Comparison of ENCODE assay signal across 10 mouse cellular contexts in the genomic region with DNA sequence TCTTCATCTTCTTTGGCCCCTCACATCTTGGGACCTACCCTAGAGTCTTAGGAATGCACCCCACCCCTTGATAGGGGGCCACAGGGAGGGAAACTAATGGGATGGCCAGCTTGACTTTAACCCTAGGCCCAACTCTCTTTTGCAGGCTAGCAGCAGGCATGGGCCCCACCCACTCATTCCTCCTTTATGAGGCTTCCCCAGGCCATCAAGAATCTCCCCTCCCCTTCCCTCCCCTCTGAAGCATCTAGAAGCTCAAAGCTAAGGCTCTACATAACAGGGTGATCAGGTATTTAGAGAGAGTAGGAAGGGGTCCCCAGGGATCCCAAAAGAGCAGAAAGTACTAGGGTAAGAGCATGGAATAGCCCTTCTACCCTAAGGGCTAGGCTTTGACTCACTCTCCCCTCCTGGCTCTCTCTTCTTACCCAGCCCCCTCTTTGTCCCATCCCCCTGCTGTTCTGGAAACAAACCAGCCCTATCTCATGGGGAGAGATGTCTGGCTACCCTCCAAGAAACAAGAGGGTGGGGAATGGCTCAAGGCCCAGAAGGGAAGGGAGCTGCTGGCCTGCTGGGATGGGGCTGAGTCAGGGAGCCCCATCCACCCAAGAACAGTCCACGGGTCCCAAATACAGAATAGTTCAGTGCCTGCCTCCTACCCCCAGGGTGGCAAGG. TPM values are rescaled to one million over a fixed set of nuclear protein-coding genes. Genes with fewer than 3 reads are reported as not detected.
DNase-seq lines count a peak whose midpoint lies in the region; ATAC-seq and TF ChIP-seq lines count a peak whose summit lies in the region.
"Had no signal": no experiment of that assay in that cellular context is flagged by ENCODE, and none has a peak within 500 bp of the region (broad histone marks: within the 10 kb centered on the region; RNA-seq: fewer than 3 reads in every experiment).

No protein-coding gene starts in this region.

- ATAC-seq in cerebellum, adult (ENCODE audit: insufficient number of reproducible peaks, low FRiP score, low TSS enrichment), result no peak
- peak; percentile 64 for ATAC-seq in heart, embryonic 13.5 days (ENCODE audit: extremely low read depth, insufficient number of reproducible peaks, low FRiP score, low TSS enrichment)
- ATAC-seq in kidney, embryonic 16.5 days (ENCODE audit: low FRiP score, low TSS enrichment), result peak; percentile 82
- ATAC-seq in neural tube, embryonic 15.5 days (ENCODE audit: low FRiP score), result peak; percentile 67

- H3K9me3 ChIP-seq in heart, embryonic 13.5 days, result no peaks in the 10 kb centered on the region
- no peaks in the 10 kb centered on the region for H3K9me3 ChIP-seq in kidney, embryonic 16.5 days (ENCODE audit: low read length)
- H3K9me3 ChIP-seq in neural tube, embryonic 15.5 days (replicated peaks), result no peaks in the 10 kb centered on the region
- H3K9me3 ChIP-seq: midbrain, embryonic 12.5 days had no signal

- no peak for TF ChIP-seq CTCF in liver, adult 2 months (IDR thresholded peaks at IDR 0.05; ENCODE audit: low read depth, low read length)

- DNase-seq in cerebellum, adult 11-12 months, result peak; percentile 27
- peak; percentile 29 for DNase-seq in cerebellum, adult 9-10 months
- DNase-seq in liver, adult 2 months (ENCODE audit: extremely low read depth, low read depth, low spot score), result peak; percentile 24
- DNase-seq in thymus, postnatal 14 days, result no peak

- no peaks in the 10 kb centered on the region for H3K27me3 ChIP-seq in heart, embryonic 13.5 days (replicated peaks)
- no peaks in the 10 kb centered on the region for H3K27me3 ChIP-seq in kidney, embryonic 16.5 days (ENCODE audit: insufficient read depth, low read length)
- H3K27me3 ChIP-seq in liver, adult 2 months (ENCODE audit: control insufficient read depth, insufficient read depth, low read length), result no peaks in the 10 kb centered on the region
- H3K27me3 ChIP-seq in neural tube, embryonic 15.5 days (replicated peaks), result no peaks in the 10 kb centered on the region
- H3K27me3 ChIP-seq: midbrain, embryonic 12.5 days had no signal

- no peak for TF ChIP-seq POLR2A in liver, adult 2 months (IDR thresholded peaks at IDR 0.05; ENCODE audit: extremely low read depth, insufficient read depth, low read length)

- peak overlapping the region; percentile 47 for H3K9ac ChIP-seq in heart, embryonic 13.5 days
- H3K9ac ChIP-seq in kidney, embryonic 16.5 days (replicated peaks; ENCODE audit: low read length), result no peak overlapping the region
- no peak overlapping the region for H3K9ac ChIP-seq in liver, adult 2 months (ENCODE audit: low read depth, low read length)
- H3K9ac ChIP-seq in neural tube, embryonic 15.5 days (replicated peaks), result no peak overlapping the region
- H3K9ac ChIP-seq: midbrain, embryonic 12.5 days had no signal

- 0% methylated on average over 1 of the region's 1 CpGs for WGBS in heart, embryonic 13.5 days
- WGBS in kidney, embryonic 16.5 days, result 25% methylated on average over 1 of the region's 1 CpGs
- 36% methylated on average over 1 of the region's 1 CpGs for WGBS in liver, adult 2 months
- 10% methylated on average over 1 of the region's 1 CpGs for WGBS in neural tube, embryonic 15.5 days

- peak overlapping the region; percentile 44 for H3K4me2 ChIP-seq in heart, embryonic 13.5 days
- H3K4me2 ChIP-seq in kidney, embryonic 16.5 days (replicated peaks; ENCODE audit: low read depth, low read length), result no peak overlapping the region
- H3K4me2 ChIP-seq in neural tube, embryonic 15.5 days, result no peak overlapping the region
- H3K4me2 ChIP-seq: midbrain, embryonic 12.5 days had no signal

- H3K79me2 ChIP-seq in liver, adult 2 months (ENCODE audit: control insufficient read depth, insufficient read depth, low read length), result no peaks in the 10 kb centered on the region

- H3K4me3 ChIP-seq in heart, embryonic 13.5 days, result no peak overlapping the region
- no peak overlapping the region for H3K4me3 ChIP-seq in kidney, embryonic 16.5 days (ENCODE audit: low read length)
- H3K4me3 ChIP-seq in liver, adult 2 months (ENCODE audit: insufficient read depth, low read depth, low read length), result no peak overlapping the region
- no peak overlapping the region for H3K4me3 ChIP-seq in neural tube, embryonic 15.5 days (replicated peaks)
- H3K4me3 ChIP-seq: erythroblast, embryonic 14.5 days; midbrain, embryonic 12.5 days had no signal

- H3K4me1 ChIP-seq in heart, embryonic 13.5 days, result peaks cover 79% of the 10 kb centered on the region
- peaks cover 32% of the 10 kb centered on the region for H3K4me1 ChIP-seq in kidney, embryonic 16.5 days (ENCODE audit: insufficient read depth, low read length)
- peaks cover 3% of the 10 kb centered on the region for H3K4me1 ChIP-seq in liver, adult 2 months (ENCODE audit: control insufficient read depth, insufficient read depth, low read length)
- H3K4me1 ChIP-seq in neural tube, embryonic 15.5 days, result peaks cover 37% of the 10 kb centered on the region

- H3K27ac ChIP-seq in heart, embryonic 13.5 days (replicated peaks), result peak overlapping the region; percentile 85
- peak overlapping the region; percentile 85 for H3K27ac ChIP-seq in kidney, embryonic 16.5 days (ENCODE audit: low read length)
- peak overlapping the region; percentile 49; the same call in 1 of the 2 replicates for H3K27ac ChIP-seq in liver, adult 2 months (replicated peaks; ENCODE audit: insufficient read depth, low read depth, low read length)
- peak overlapping the region; percentile 68 for H3K27ac ChIP-seq in neural tube, embryonic 15.5 days (replicated peaks)
- H3K27ac ChIP-seq: midbrain, embryonic 12.5 days had no signal

- H3K36me3 ChIP-seq in heart, embryonic 13.5 days, result no peaks in the 10 kb centered on the region
- H3K36me3 ChIP-seq in kidney, embryonic 16.5 days (ENCODE audit: insufficient read depth, low read length), result no peaks in the 10 kb centered on the region
- H3K36me3 ChIP-seq in liver, adult 2 months (ENCODE audit: control insufficient read depth, insufficient read depth, low read length), result no peaks in the 10 kb centered on the region
- H3K36me3 ChIP-seq in neural tube, embryonic 15.5 days, result no peaks in the 10 kb centered on the region
- H3K36me3 ChIP-seq: midbrain, embryonic 12.5 days had no signal

RNA-seq across cellular contexts. Expression of a gene that starts 11.0 kb away (rescaled TPM):
- 4.9 and 5.9 TPM in 2 replicates for polyA plus RNA-seq in heart, embryonic 13.5 days (2015; fragmentation: Nextera tagmentation; extraction: Ambion mirVana)
- polyA plus RNA-seq in kidney, embryonic 16.5 days (2015; fragmentation: Nextera tagmentation; extraction: Ambion mirVana), result 1.5 and 1.6 TPM in 2 replicates
- 0.46 and 1.1 TPM in 2 replicates for total RNA-seq in liver, adult 2 months (2014; rRNA removed)
- 0.56 and 1.0 TPM in 2 replicates for polyA plus RNA-seq in liver, adult 2 months (2012; rRNA removed)
- polyA plus RNA-seq in neural tube, embryonic 15.5 days (2015; fragmentation: Nextera tagmentation; extraction: Ambion mirVana), result 0.51 and 1.4 TPM in 2 replicates

RNA-seq across cellular contexts. Expression of a gene that starts 36.6 kb away (rescaled TPM):
- polyA plus RNA-seq in heart, embryonic 13.5 days (2015; fragmentation: Nextera tagmentation; extraction: Ambion mirVana), result 750 and 845 TPM in 2 replicates
- 643 and 698 TPM in 2 replicates for polyA plus RNA-seq in kidney, embryonic 16.5 days (2015; fragmentation: Nextera tagmentation; extraction: Ambion mirVana)
- total RNA-seq in liver, adult 2 months (2014; rRNA removed), result 363 and 420 TPM in 2 replicates
- 616 and 625 TPM in 2 replicates for polyA plus RNA-seq in liver, adult 2 months (2012; rRNA removed)
- polyA plus RNA-seq in neural tube, embryonic 15.5 days (2015; fragmentation: Nextera tagmentation; extraction: Ambion mirVana), result 493 and 522 TPM in 2 replicates

RNA-seq across cellular contexts. Expression of a gene that starts 46.8 kb away (rescaled TPM):
- 0.33 and 0.52 TPM in 2 replicates for polyA plus RNA-seq in heart, embryonic 13.5 days (2015; fragmentation: Nextera tagmentation; extraction: Ambion mirVana)
- 0.75 and 1.3 TPM in 2 replicates for polyA plus RNA-seq in kidney, embryonic 16.5 days (2015; fragmentation: Nextera tagmentation; extraction: Ambion mirVana)
- total RNA-seq in liver, adult 2 months (2014; rRNA removed), result not detected in 2 replicates
- 0.11 TPM in 1 of 2 replicates, not detected in the other for polyA plus RNA-seq in liver, adult 2 months (2012; rRNA removed)
- 0.58 and 1.5 TPM in 2 replicates for polyA plus RNA-seq in neural tube, embryonic 15.5 days (2015; fragmentation: Nextera tagmentation; extraction: Ambion mirVana)

RNA-seq across cellular contexts. Expression of a gene that starts 53.2 kb away (rescaled TPM):
- polyA plus RNA-seq in heart, embryonic 13.5 days (2015; fragmentation: Nextera tagmentation; extraction: Ambion mirVana), result 58.2 and 60.7 TPM in 2 replicates
- polyA plus RNA-seq in kidney, embryonic 16.5 days (2015; fragmentation: Nextera tagmentation; extraction: Ambion mirVana), result 104 and 120 TPM in 2 replicates
- total RNA-seq in liver, adult 2 months (2014; rRNA removed), result 11.9 and 13.4 TPM in 2 replicates
- 45.6 and 47.7 TPM in 2 replicates for polyA plus RNA-seq in liver, adult 2 months (2012; rRNA removed)
- 92.9 and 94.5 TPM in 2 replicates for polyA plus RNA-seq in neural tube, embryonic 15.5 days (2015; fragmentation: Nextera tagmentation; extraction: Ambion mirVana)
